Mouse (Mus musculus) cerebellum, adult 2 months (tissue): ENCODE results near the gene Kif1c.

Source experiments
- CTCF ChIP-seq: fragments of 200-500 bp; IDR thresholded peaks from 2 replicates; pipeline ENCODE4 v1.5.1; 2011; ENCODE audit warnings: low read depth, mild to moderate bottlenecking, control low read depth, low read length, moderate library complexity, borderline replicate concordance; ENCODE audit not compliant: insufficient read depth
- POLR2A ChIP-seq: fragments of 200-500 bp; IDR thresholded peaks from 2 replicates; pipeline ENCODE4 v1.6.1; 2011; ENCODE audit warnings: low read length, control low read depth, borderline replicate concordance; ENCODE audit not compliant: insufficient read depth

GRCm38 (mm10) chr11:70730427-70731038 is 30.2 kb downstream of the Kif1c start:
- TF ChIP-seq CTCF (no peak), POLR2A (no peak)
